Comparison of ENCODE assay signal across 22 mouse cellular contexts in genomic region chr3:153198514-153198913, GRCm38 (mm10).
DNase-seq lines count a peak whose midpoint lies in the region; ATAC-seq and TF ChIP-seq lines count a peak whose summit lies in the region.
"Had no signal": no experiment of that assay in that cellular context is flagged by ENCODE, and none has a peak within 500 bp of the region (broad histone marks: within the 10 kb centered on the region; RNA-seq: fewer than 3 reads in every experiment).

No protein-coding gene starts in this region.

- no peaks in the 10 kb centered on the region for H3K27me3 ChIP-seq in kidney, embryonic 15.5 days
- H3K27me3 ChIP-seq in kidney, postnatal 0 days (ENCODE audit: insufficient read depth, low read length) = no peaks in the 10 kb centered on the region
- H3K27me3 ChIP-seq: CH12.LX; forebrain, embryonic 13.5 days; liver, embryonic 15.5 days; lung, embryonic 15.5 days had no signal

- TF ChIP-seq CTCF in kidney, postnatal 0 days (IDR thresholded peaks at IDR 0.05; ENCODE audit: low read depth) = no peak

- peak; percentile 56 for DNase-seq in kidney, adult 11 months
- DNase-seq in embryo, embryonic 11 days = peak; percentile 21
- DNase-seq in kidney, postnatal 0 days (ENCODE audit: low spot score) = peak; percentile 42
- DNase-seq in mesoderm, embryonic 11.5 days (ENCODE audit: low read depth, low spot score) = peak; percentile 23
- no peak for DNase-seq in ovary, postnatal 14 days (ENCODE audit: low spot score)
- DNase-seq: adrenal gland, adult 2 months; B cell, adult 2 months; cerebellum, adult 11 months; cerebellum, adult 9-11 months; gastrocnemius, adult 2 months had no signal

- H3K9ac ChIP-seq in kidney, embryonic 15.5 days = no peak overlapping the region
- H3K9ac ChIP-seq in kidney, postnatal 0 days (ENCODE audit: low read depth, low read length) = no peak overlapping the region
- H3K9ac ChIP-seq: forebrain, embryonic 13.5 days; liver, embryonic 15.5 days; lung, embryonic 15.5 days had no signal

- H3K9me3 ChIP-seq in kidney, embryonic 15.5 days (replicated peaks) = no peaks in the 10 kb centered on the region
- H3K9me3 ChIP-seq in kidney, postnatal 0 days (replicated peaks; ENCODE audit: low read length) = no peaks in the 10 kb centered on the region
- H3K9me3 ChIP-seq: forebrain, embryonic 13.5 days; G1E; hindbrain, embryonic 10.5 days; liver, embryonic 15.5 days; lung, embryonic 15.5 days; midbrain, embryonic 10.5 days had no signal

- ATAC-seq in kidney, embryonic 15.5 days (replicated peaks; ENCODE audit: low FRiP score) = no peak
- 0 out of 2 replicates have a peak, but pooled peaks have one; percentile 21 for ATAC-seq in kidney, postnatal 0 days (replicated peaks; ENCODE audit: low FRiP score, low read depth)
- ATAC-seq in monocyte, adult 5-6 weeks (replicated peaks; ENCODE audit: insufficient number of reproducible peaks, low FRiP score, low TSS enrichment, poor library complexity, severe bottlenecking) = no peak
- ATAC-seq: forebrain, embryonic 13.5 days; hindbrain, embryonic 16.5 days had no signal

- no peak overlapping the region for H3K4me2 ChIP-seq in kidney, embryonic 15.5 days
- H3K4me2 ChIP-seq in kidney, postnatal 0 days (ENCODE audit: low read length) = no peak overlapping the region
- H3K4me2 ChIP-seq: forebrain, embryonic 13.5 days; liver, embryonic 15.5 days; lung, embryonic 15.5 days had no signal

- WGBS in kidney, embryonic 15.5 days = 69% methylated on average over 4 of the region's 4 CpGs
- WGBS in kidney, postnatal 0 days = 61% methylated on average over 4 of the region's 4 CpGs

- no peak overlapping the region for H3K4me3 ChIP-seq in kidney, embryonic 15.5 days (replicated peaks)
- no peak overlapping the region for H3K4me3 ChIP-seq in kidney, postnatal 0 days (replicated peaks; ENCODE audit: low read depth, low read length)
- H3K4me3 ChIP-seq: forebrain, embryonic 13.5 days; gastrocnemius, adult 2 months; hindbrain, embryonic 10.5 days; left cerebral cortex, adult 2 months; liver, embryonic 15.5 days; lung, embryonic 15.5 days; midbrain, embryonic 10.5 days had no signal

- H3K27ac ChIP-seq in kidney, embryonic 15.5 days = no peak overlapping the region
- H3K27ac ChIP-seq in kidney, postnatal 0 days = no peak overlapping the region
- H3K27ac ChIP-seq: forebrain, embryonic 13.5 days; gastrocnemius, adult 2 months; hindbrain, embryonic 10.5 days; left cerebral cortex, adult 2 months; liver, embryonic 15.5 days; lung, embryonic 15.5 days; macrophage; midbrain, embryonic 10.5 days had no signal

- H3K36me3 ChIP-seq in kidney, embryonic 15.5 days = no peaks in the 10 kb centered on the region
- no peaks in the 10 kb centered on the region for H3K36me3 ChIP-seq in kidney, postnatal 0 days (ENCODE audit: insufficient read depth, low read length)
- H3K36me3 ChIP-seq: hindbrain, embryonic 10.5 days; liver, embryonic 15.5 days; lung, embryonic 15.5 days; midbrain, embryonic 10.5 days had no signal

- H3K4me1 ChIP-seq in kidney, embryonic 15.5 days = no peaks in the 10 kb centered on the region
- H3K4me1 ChIP-seq in kidney, postnatal 0 days (replicated peaks; ENCODE audit: insufficient read depth, low read length) = no peaks in the 10 kb centered on the region
- H3K4me1 ChIP-seq: liver, embryonic 15.5 days; lung, embryonic 15.5 days; midbrain, embryonic 10.5 days had no signal
